Mouse (Mus musculus) neural tube, embryonic 14.5 days (tissue): ENCODE measurements at regions not wholly inside any gene's neighbourhood (a gene's known extent, or its start where the extent isn't known, plus 50 kb on each side); places are given as distances from the start of the nearest gene placed in this dataset.

Source experiments
- ATAC-seq: fragments of 200-750 bp; cut with Nextera tagmentation; 2 replicates; pipeline ENCODE4 v1.8.0; 2017; ENCODE audit warnings: low read depth, mild to moderate bottlenecking, moderate TSS enrichment, moderate library complexity
- H3K27ac ChIP-seq: fragments of 300-500 bp; sonication (generic); 2 replicates; pipeline ENCODE4 v1.5.1; 2014; ENCODE audit warnings: low read depth, mild to moderate bottlenecking, control low read depth, low read length, moderate library complexity, mixed read lengths
- H3K27me3 ChIP-seq: fragments of 300-500 bp; sonication (generic); 2 replicates; pipeline ENCODE4 v1.6.1; 2014; ENCODE audit warnings: low read length; ENCODE audit not compliant: control insufficient read depth, insufficient read depth
- H3K36me3 ChIP-seq: fragments of 300-500 bp; sonication (generic); 2 replicates; pipeline ENCODE4 v1.6.1; 2014; ENCODE audit warnings: low read length, mixed read lengths; ENCODE audit not compliant: control insufficient read depth, insufficient read depth
- H3K4me1 ChIP-seq: fragments of 300-500 bp; sonication (generic); 2 replicates; pipeline ENCODE4 v1.6.1; 2014; ENCODE audit warnings: low read length; ENCODE audit not compliant: control insufficient read depth, insufficient read depth
- H3K4me2 ChIP-seq: fragments of 300-500 bp; sonication (generic); 2 replicates; pipeline ENCODE4 v1.6.1; 2014; ENCODE audit warnings: mild to moderate bottlenecking, low read depth, low read length, control low read depth
- H3K4me3 ChIP-seq: fragments of 300-500 bp; sonication (generic); 2 replicates; pipeline ENCODE4 v1.5.1; 2014; ENCODE audit warnings: low read depth, low read length, control low read depth, mixed read lengths
- H3K9ac ChIP-seq: fragments of 300-500 bp; sonication (generic); replicated peaks from 2 replicates; pipeline ENCODE4 v1.6.1; 2014; ENCODE audit warnings: low read depth, mild to moderate bottlenecking, control low read depth, low read length, mixed read lengths
- H3K9me3 ChIP-seq: fragments of 300-500 bp; sonication (generic); 2 replicates; pipeline ENCODE4 v1.6.1; 2016; ENCODE audit warnings: low read length; ENCODE audit not compliant: control insufficient read depth
- WGBS: fragments of 180-500 bp; shearing (Covaris S2); extraction: QIAGEN DNeasy Blood & Tissue Kit; methylation state at CpG from one replicate; pipeline ENCODE4 v1.1.7; 2014; 5-methylcytosine and 5-hydroxymethylcytosine counted together

DNA sequence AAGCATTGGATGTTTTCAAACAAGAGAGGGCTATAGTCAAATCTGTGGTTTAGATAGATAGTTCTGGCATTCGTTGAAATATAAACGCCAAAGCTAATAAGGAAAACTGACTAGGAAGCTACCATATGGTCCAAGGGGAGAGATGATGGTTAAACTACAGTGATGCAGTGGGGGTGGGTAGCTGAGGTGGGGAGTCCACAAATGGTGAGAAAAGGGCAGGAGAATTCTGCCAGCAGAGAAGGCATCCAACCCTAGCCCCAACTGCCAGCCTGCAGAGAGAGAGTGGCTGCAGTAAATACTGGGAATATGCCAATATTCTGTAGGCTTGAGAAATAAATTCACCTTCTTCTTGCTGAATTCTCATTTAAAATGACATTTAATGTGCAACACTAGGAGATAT, 204.3 kb downstream of the Fam84b start:
- H3K4me3 ChIP-seq = no peak overlapping the region
- no peaks in the 10 kb centered on the region for H3K27me3 ChIP-seq
- no peaks in the 10 kb centered on the region for H3K9me3 ChIP-seq
- no peaks in the 10 kb centered on the region for H3K36me3 ChIP-seq
- no peak overlapping the region for H3K9ac ChIP-seq
- no peak overlapping the region for H3K4me2 ChIP-seq
- 89% methylated on average over 2 of the region's 2 CpGs for WGBS
- no peaks in the 10 kb centered on the region for H3K4me1 ChIP-seq
- no peak overlapping the region for H3K27ac ChIP-seq
- no peak for ATAC-seq

DNA sequence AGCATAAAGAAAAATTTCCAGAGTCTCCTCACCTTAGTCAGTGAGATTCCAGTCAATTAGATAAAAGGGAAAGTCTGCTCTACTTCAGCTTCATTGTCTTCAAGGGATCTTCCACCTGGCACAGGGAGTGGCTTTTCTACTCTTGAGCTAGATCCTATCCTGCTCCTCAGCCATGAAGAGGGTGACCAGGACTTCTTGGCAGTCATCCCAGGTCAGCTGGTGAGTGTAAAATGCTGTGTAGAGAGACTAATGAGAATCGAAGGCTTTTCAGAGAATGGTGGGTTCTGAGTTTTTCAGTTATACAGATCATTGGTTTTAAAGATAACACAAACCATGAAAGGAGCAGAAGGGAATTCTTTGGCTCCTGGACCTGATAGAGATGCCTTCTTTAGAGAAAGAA, 211.8 kb downstream of the Fam84b start:
- 100% methylated on average over 1 of the region's 1 CpGs for WGBS
- ATAC-seq = no peak

DNA sequence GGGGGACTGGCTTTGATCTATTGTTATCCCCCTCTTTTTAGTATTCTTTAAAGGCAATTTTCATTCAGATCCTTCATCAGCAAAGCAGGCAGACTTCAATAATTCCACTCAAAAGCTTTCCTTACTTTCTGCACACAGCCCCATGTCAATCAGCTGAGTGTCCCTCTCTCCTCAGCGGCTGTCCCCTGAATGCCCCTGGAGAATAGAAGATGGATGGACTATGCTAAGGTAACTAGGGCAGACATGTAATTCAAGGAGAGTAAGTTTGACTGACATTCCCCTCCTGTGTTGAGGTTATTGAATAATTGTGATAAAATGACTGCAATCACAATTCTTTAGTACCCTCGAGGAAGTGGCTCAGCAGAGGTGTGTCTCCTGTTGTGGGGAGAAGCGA, 220.1 kb downstream of the Fam84b start:
- Histone ChIP-seq H3K27ac (no peak overlapping the region), H3K27me3 (no peaks in the 10 kb centered on the region), H3K4me3 (no peak overlapping the region), H3K9ac (no peak overlapping the region), H3K4me2 (no peak overlapping the region), H3K4me1 (no peaks in the 10 kb centered on the region), H3K9me3 (no peaks in the 10 kb centered on the region), H3K36me3 (no peaks in the 10 kb centered on the region)
- WGBS = 19% methylated on average over 3 of the region's 3 CpGs
- ATAC-seq = peak; percentile 74; the same call in 1 of the 2 replicates

More for the DNA sequence above, 211.8 kb downstream of the Fam84b start:
- no peak overlapping the region for H3K27ac ChIP-seq
- H3K4me2 ChIP-seq = no peak overlapping the region
- H3K36me3 ChIP-seq = no peaks in the 10 kb centered on the region
- no peaks in the 10 kb centered on the region for H3K9me3 ChIP-seq
- no peaks in the 10 kb centered on the region for H3K4me1 ChIP-seq
- no peaks in the 10 kb centered on the region for H3K27me3 ChIP-seq
- no peak overlapping the region for H3K4me3 ChIP-seq
- H3K9ac ChIP-seq = no peak overlapping the region

DNA sequence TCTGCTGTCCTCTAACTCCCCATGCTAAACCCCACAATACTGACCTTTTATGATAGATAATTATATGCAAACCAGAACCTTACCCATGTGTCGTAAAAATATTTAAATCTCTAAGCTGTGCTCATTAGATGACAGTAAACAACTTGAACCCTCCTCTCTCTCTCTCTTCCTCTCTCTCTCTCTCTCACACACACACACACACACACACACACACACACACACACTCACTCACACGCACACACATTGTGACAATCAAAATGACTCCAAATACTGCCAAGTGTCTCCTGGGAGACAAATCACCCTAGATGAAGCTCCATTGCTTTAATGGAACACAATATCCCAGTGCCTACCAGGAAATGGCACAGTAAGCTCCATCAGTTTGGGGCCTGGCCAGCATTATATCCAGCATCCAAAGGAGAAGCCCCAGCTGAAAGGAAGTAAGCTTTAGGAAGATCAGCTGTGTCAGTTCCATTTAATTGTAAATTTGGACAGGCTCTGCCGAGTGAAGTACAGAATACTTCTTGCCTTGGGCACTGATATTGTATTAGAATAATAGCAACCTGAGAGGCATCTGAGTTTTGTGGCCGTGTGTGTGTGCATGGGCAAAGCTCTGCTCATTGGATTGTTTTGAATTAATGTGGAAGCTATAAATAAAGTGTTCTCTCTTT, 220.7 kb downstream of the Fam84b start:
- H3K9me3 ChIP-seq = no peaks in the 10 kb centered on the region
- 22% methylated on average over 4 of the region's 4 CpGs for WGBS

DNA sequence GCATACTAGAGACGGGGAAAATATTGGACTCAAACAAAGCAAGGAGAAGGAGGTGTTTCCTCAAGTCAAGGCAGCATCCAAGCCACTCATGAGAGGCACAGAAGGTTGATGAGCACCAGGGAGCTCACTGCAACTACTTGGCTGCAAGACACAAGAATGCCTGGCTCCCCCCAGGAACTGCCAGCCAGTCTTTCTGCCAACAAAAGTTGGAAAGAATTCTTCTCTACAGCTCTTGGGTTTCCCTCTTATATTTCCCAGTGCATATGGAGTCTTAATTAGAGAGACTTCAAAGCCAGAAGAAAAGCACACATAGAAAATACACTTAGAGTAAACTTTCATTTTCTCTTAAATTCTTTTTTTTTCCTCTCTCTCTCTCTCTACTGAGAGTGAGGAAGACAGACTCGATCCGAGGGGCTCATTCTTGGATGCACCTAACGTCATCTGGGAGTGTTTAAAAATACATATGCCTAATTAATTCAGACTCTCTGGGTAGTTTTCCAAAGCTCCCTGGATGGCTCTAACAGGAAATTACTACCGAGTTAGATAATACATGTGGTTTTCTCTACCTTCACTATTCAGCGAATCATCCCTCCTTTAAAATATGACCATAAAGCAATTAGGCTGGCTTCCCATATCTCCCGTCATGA, 222.7 kb downstream of the Fam84b start:
- no peaks in the 10 kb centered on the region for H3K9me3 ChIP-seq
- no peak overlapping the region for H3K9ac ChIP-seq
- no peaks in the 10 kb centered on the region for H3K4me1 ChIP-seq
- no peak overlapping the region for H3K4me2 ChIP-seq
- 56% methylated on average over 7 of the region's 7 CpGs for WGBS
- H3K27ac ChIP-seq = no peak overlapping the region
- H3K27me3 ChIP-seq = no peaks in the 10 kb centered on the region
- H3K4me3 ChIP-seq = no peak overlapping the region
- no peak for ATAC-seq
- no peaks in the 10 kb centered on the region for H3K36me3 ChIP-seq

More for the DNA sequence above, 220.7 kb downstream of the Fam84b start:
- no peaks in the 10 kb centered on the region for H3K27me3 ChIP-seq
- H3K4me2 ChIP-seq = no peak overlapping the region
- no peaks in the 10 kb centered on the region for H3K36me3 ChIP-seq
- peak; percentile 81; the same call in 1 of the 2 replicates for ATAC-seq
- H3K9ac ChIP-seq = no peak overlapping the region
- H3K4me1 ChIP-seq = no peaks in the 10 kb centered on the region
- no peak overlapping the region for H3K4me3 ChIP-seq
- no peak overlapping the region for H3K27ac ChIP-seq

DNA sequence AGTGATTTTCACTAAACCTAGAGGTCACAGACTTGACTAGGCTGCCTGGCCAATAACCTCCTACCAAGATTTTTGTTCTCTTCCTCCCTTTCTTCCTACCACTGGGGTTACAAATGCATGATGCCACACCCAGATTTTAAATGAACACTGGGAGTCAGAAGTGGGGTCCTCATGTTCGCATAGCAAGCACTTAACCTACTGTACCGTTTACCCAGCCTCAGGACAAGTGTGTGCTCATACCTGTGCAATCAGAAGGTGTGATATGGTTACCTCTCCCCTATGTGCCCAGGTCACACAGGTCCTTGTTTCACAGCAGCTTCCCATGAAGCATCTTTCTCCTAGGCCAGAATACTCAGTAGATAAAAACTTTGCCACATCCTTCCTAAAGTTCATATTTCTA, 234.8 kb downstream of the Fam84b start:
- H3K4me3 ChIP-seq = no peak overlapping the region
- no peak overlapping the region for H3K27ac ChIP-seq
- no peaks in the 10 kb centered on the region for H3K36me3 ChIP-seq
- no peaks in the 10 kb centered on the region for H3K4me1 ChIP-seq
- H3K27me3 ChIP-seq = no peaks in the 10 kb centered on the region
- no peak overlapping the region for H3K4me2 ChIP-seq
- WGBS = 86% methylated on average over 2 of the region's 2 CpGs
- ATAC-seq = no peak
- no peaks in the 10 kb centered on the region for H3K9me3 ChIP-seq
- H3K9ac ChIP-seq = no peak overlapping the region

DNA sequence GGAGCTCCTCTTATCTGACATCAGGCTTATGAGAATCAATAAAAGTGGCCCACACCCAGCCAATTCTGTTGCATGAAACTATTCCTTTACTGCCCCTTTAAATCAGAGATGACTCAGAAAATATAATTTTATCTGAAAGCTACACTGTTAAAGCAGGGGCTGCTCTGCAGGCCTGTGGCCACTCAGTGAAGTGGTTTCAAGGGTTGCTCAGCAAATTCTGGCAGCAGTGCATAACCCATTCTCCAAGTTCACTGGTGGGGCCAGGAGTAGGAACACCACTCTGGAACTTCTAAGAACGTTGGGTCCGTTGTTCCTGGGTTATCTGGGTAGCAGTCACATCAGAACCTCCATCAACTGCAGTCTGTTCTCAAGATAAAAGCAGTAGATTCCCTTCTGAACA, 236.2 kb downstream of the Fam84b start:
- no peaks in the 10 kb centered on the region for H3K9me3 ChIP-seq
- H3K4me1 ChIP-seq = no peaks in the 10 kb centered on the region
- no peak for ATAC-seq
- WGBS = 66% methylated on average over 2 of the region's 2 CpGs
- H3K4me2 ChIP-seq = no peak overlapping the region
- no peak overlapping the region for H3K27ac ChIP-seq
- H3K9ac ChIP-seq = no peak overlapping the region
- H3K36me3 ChIP-seq = no peaks in the 10 kb centered on the region
- no peak overlapping the region for H3K4me3 ChIP-seq
- H3K27me3 ChIP-seq = no peaks in the 10 kb centered on the region

DNA sequence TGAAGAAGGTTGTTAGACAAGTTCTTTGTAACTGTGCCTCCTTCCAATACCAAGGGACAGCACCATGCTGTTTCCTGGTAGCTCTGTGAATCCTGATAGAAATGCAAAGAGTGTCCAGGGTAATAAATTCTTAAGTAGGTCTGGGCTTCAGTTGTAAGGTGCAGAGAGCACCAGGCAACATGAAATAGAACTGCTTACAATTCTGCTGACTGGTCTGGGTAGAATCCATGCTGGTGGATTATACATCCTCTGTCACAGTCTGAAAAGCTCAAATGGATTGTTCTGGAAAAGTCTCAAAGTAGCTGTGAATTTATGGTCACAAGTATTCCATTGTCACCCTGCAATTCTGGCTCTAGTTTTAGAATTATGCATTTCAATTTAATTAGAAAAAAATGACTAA, 251.7 kb downstream of the Fam84b start:
- Histone ChIP-seq H3K36me3 (no peaks in the 10 kb centered on the region), H3K27me3 (no peaks in the 10 kb centered on the region), H3K4me1 (no peaks in the 10 kb centered on the region), H3K4me3 (no peak overlapping the region), H3K9me3 (no peaks in the 10 kb centered on the region), H3K27ac (no peak overlapping the region), H3K9ac (no peak overlapping the region), H3K4me2 (no peak overlapping the region)
- peak; percentile 28; the same call in 1 of the 2 replicates for ATAC-seq

DNA sequence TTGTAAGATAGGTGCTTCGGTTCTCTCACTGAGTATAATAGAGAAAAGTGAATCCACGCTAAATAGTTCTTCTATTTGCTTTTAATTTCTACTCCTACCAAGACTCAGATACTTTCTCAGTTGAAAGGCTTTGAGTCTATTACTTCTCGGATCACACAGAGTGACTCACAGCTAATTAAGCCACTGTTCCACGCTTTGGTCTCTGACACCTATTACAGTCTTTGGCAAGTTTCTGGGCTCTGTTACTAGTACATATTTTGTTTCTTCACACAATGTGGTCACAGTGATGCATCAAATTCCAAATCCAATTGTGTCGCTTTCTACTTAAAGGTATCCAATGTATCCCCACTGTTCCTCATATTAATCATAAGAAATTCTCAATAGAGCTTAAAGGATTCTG, 276.5 kb downstream of the Fam84b start:
- Histone ChIP-seq H3K4me1 (no peaks in the 10 kb centered on the region), H3K9ac (no peak overlapping the region), H3K27ac (no peak overlapping the region), H3K4me3 (no peak overlapping the region), H3K27me3 (no peaks in the 10 kb centered on the region), H3K36me3 (no peaks in the 10 kb centered on the region), H3K4me2 (no peak overlapping the region), H3K9me3 (no peaks in the 10 kb centered on the region)
- ATAC-seq = no peak
- WGBS = 78% methylated on average over 5 of the region's 5 CpGs
